In the genomic region with DNA sequence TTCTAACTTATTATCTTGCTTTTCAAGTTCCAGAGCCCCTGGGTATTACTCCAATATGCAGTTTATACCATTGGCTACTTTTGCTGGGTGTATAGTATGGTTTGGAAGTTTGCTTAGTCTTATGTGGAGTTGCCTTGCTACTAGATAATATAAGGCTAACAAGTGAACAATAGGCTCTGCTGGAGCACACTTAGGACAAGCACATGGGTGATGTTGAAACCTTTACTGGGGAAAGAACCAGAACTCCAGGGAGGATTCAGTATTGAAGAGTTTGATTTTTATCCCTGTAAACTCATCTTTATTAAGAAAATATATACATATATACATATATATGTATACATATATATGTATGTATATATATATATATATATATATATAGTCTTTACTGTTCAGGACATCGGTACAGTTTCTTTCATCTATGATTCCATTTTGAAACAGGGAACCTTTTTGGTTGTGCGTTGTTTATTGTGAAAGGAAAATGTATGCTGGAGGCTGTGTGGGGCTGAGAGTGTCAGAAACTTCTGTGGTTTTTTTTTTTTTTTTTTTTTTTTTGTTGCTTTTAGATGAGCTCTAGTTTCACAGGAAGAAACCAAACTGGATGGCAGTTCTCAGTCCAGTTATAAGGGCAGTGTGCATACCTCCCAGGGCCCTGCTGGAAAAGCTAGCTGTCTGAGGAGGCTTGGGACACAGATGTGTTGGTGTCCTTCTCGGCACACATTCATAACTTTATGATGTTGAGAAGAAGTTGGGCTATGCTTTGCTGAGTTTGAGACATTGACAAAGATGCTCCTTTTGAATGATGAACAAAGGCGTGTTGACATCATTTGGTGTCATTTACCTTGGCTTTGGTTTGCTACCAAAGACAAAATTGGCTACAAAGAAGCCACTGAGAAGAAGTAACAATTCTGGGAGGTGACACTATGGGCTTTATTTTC, we compare ENCODE assay signal across 8 mouse cellular contexts. TPM values are rescaled to one million over a fixed set of nuclear protein-coding genes. Genes with fewer than 3 reads are reported as not detected.
DNase-seq lines count a peak whose midpoint lies in the region; ATAC-seq and TF ChIP-seq lines count a peak whose summit lies in the region.

No protein-coding gene starts in this region.

- no peaks in the 10 kb centered on the region for H3K79me2 ChIP-seq in CH12.LX (replicated peaks; ENCODE audit: control insufficient read depth, extremely low read depth, insufficient read depth, poor library complexity, severe bottlenecking)

- H3K9ac ChIP-seq in heart, embryonic 11.5 days (ENCODE audit: low read depth, low read length), result no peak overlapping the region
- no peak overlapping the region for H3K9ac ChIP-seq in CH12.LX (ENCODE audit: insufficient read depth, low read depth)
- H3K9ac ChIP-seq in forebrain, embryonic 16.5 days (replicated peaks; ENCODE audit: low read depth, low read length), result no peak overlapping the region
- peak overlapping the region; percentile 97; the same call in 1 of the 2 replicates for H3K9ac ChIP-seq in midbrain, embryonic 11.5 days (ENCODE audit: low read length)

- peak overlapping the region; percentile 69 for H3K4me2 ChIP-seq in heart, embryonic 11.5 days
- H3K4me2 ChIP-seq in CH12.LX (ENCODE audit: insufficient read depth, low read depth, poor library complexity, severe bottlenecking), result peak overlapping the region; percentile 30; the same call in 1 of the 2 replicates
- peak overlapping the region; percentile 72 for H3K4me2 ChIP-seq in forebrain, embryonic 16.5 days (ENCODE audit: low read length)
- H3K4me2 ChIP-seq in midbrain, embryonic 11.5 days, result peak overlapping the region; percentile 57

- ATAC-seq in heart, embryonic 11.5 days (replicated peaks; ENCODE audit: insufficient number of reproducible peaks, low FRiP score, low TSS enrichment), result no peak
- ATAC-seq in forebrain, embryonic 16.5 days, result no peak
- no peak for ATAC-seq in midbrain, embryonic 11.5 days (ENCODE audit: low FRiP score)
- no peak for ATAC-seq in megakaryocyte progenitor cell, adult 5-6 weeks (replicated peaks; ENCODE audit: poor library complexity)

- peak; percentile 17; the same call in 1 of the 2 replicates for TF ChIP-seq EP300 in CH12.LX (IDR thresholded peaks at IDR 0.05; ENCODE audit: low read length)

- WGBS in heart, embryonic 11.5 days (ENCODE audit: insufficient replicate concordance), result 91% methylated on average over 4 of the region's 4 CpGs
- WGBS in forebrain, embryonic 16.5 days, result 93% methylated on average over 4 of the region's 4 CpGs
- 87% methylated on average over 4 of the region's 4 CpGs for WGBS in midbrain, embryonic 11.5 days

- 0 out of 2 replicates have a peak overlapping the region, but pooled peaks have one; percentile 92 for H3K4me3 ChIP-seq in heart, embryonic 11.5 days (ENCODE audit: low read depth, low read length)
- peak overlapping the region in 2 of 3 experiments; percentile 81 to 94 for H3K4me3 ChIP-seq in CH12.LX (replicated peaks in 1 of 3; ENCODE audit: low read depth in 2 of 3, low read length in 2 of 3, poor library complexity in 1 of 3)
- H3K4me3 ChIP-seq in forebrain, embryonic 16.5 days (replicated peaks; ENCODE audit: low read length), result peak overlapping the region; percentile 99
- peak overlapping the region; percentile 89 for H3K4me3 ChIP-seq in midbrain, embryonic 11.5 days (ENCODE audit: low read depth, low read length)

- no peak for TF ChIP-seq CTCF in CH12.LX (conservative IDR thresholded peaks at IDR 0.05 in 1 of 2, IDR thresholded peaks at IDR 0.05 in 1 of 2; ENCODE audit: low read depth in 2 of 2, low read length in 2 of 2)

- dilution Hi-C loops in CH12.LX (cut with MboI; ENCODE audit: extremely low pct_ligation_motif_present, extremely low pct_unique_long_range_greater_than_20kb, low sequenced_read_pairs), result no loop called here

- intact Hi-C loops in heart, postnatal 25 days (cut with DNase I), result loop anchor here (5.0 kb wide), 3 partner anchors 39 to 149 kb away; no protein-coding TSS in a partner anchor

- H3K36me3 ChIP-seq in heart, embryonic 11.5 days (ENCODE audit: control insufficient read depth, insufficient read depth, low read length), result peaks cover 3% of the 10 kb centered on the region
- peaks cover 0 to 11% of the 10 kb centered on the region in 2 experiments for H3K36me3 ChIP-seq in CH12.LX (replicated peaks in 1 of 2; ENCODE audit: control insufficient read depth in 1 of 2, insufficient read depth in 1 of 2, low read length in 1 of 2)
- H3K36me3 ChIP-seq in forebrain, embryonic 16.5 days (ENCODE audit: control insufficient read depth, insufficient read depth), result peaks cover 3% of the 10 kb centered on the region; the same call in 1 of the 2 replicates
- H3K36me3 ChIP-seq in midbrain, embryonic 11.5 days (ENCODE audit: control insufficient read depth, insufficient read depth, low read length), result peaks cover 5% of the 10 kb centered on the region; the same call in 1 of the 2 replicates

- no peak for TF ChIP-seq POLR2A in CH12.LX (IDR thresholded peaks at IDR 0.05; ENCODE audit: low read depth, low read length)

- DNase-seq in heart, postnatal 25 days (ENCODE audit: low spot score), result no peak
- DNase-seq in CH12.LX (ENCODE audit: extremely low read depth), result no peak
- peak; percentile 77 for DNase-seq in midbrain, embryonic 11.5 days (ENCODE audit: low spot score, missing footprints)
- DNase-seq in cerebellum, adult 8-10 months, result no peak
- no peak for DNase-seq in right cerebral cortex, postnatal 36 days (ENCODE audit: low spot score in 2 of 2)

- in situ Hi-C loops in CH12.LX (cut with MboI; ENCODE audit: low pct_ligation_motif_present, low pct_unique_long_range_greater_than_20kb, low sequenced_read_pairs), result no loop called here

- H3K4me1 ChIP-seq in heart, embryonic 11.5 days (ENCODE audit: control insufficient read depth, insufficient read depth, low read length), result peaks cover 17% of the 10 kb centered on the region
- peaks cover 8 to 66% of the 10 kb centered on the region in 2 experiments for H3K4me1 ChIP-seq in CH12.LX (ENCODE audit: control insufficient read depth in 1 of 2, insufficient read depth in 2 of 2)
- H3K4me1 ChIP-seq in forebrain, embryonic 16.5 days (replicated peaks; ENCODE audit: control insufficient read depth, insufficient read depth, low read length), result peaks cover 43% of the 10 kb centered on the region
- peaks cover 18% of the 10 kb centered on the region; the same call in 1 of the 2 replicates for H3K4me1 ChIP-seq in midbrain, embryonic 11.5 days (ENCODE audit: control insufficient read depth, insufficient read depth, low read length)

- no peaks in the 10 kb centered on the region for H3K9me3 ChIP-seq in heart, embryonic 11.5 days (replicated peaks; ENCODE audit: control insufficient read depth, low read length)
- H3K9me3 ChIP-seq in CH12.LX (replicated peaks; ENCODE audit: low read length), result no peaks in the 10 kb centered on the region
- no peaks in the 10 kb centered on the region for H3K9me3 ChIP-seq in forebrain, embryonic 16.5 days (ENCODE audit: control insufficient read depth, low read length)
- no peaks in the 10 kb centered on the region for H3K9me3 ChIP-seq in midbrain, embryonic 11.5 days (ENCODE audit: control insufficient read depth, low read length)

- TF ChIP-seq RAD21 in CH12.LX (IDR thresholded peaks at IDR 0.05; ENCODE audit: low read depth, low read length), result no peak

- no peak overlapping the region for H3K27ac ChIP-seq in heart, embryonic 11.5 days (ENCODE audit: low read depth, low read length)
- no peak overlapping the region for H3K27ac ChIP-seq in CH12.LX (ENCODE audit: insufficient read depth, low read depth)
- no peak overlapping the region for H3K27ac ChIP-seq in forebrain, embryonic 16.5 days (ENCODE audit: low read length)
- no peak overlapping the region for H3K27ac ChIP-seq in midbrain, embryonic 11.5 days (ENCODE audit: low read depth, low read length)

- H3K27me3 ChIP-seq in heart, embryonic 11.5 days (ENCODE audit: control insufficient read depth, insufficient read depth, low read length), result no peaks in the 10 kb centered on the region
- H3K27me3 ChIP-seq in CH12.LX (replicated peaks), result no peaks in the 10 kb centered on the region
- no peaks in the 10 kb centered on the region for H3K27me3 ChIP-seq in forebrain, embryonic 16.5 days (replicated peaks; ENCODE audit: control insufficient read depth, insufficient read depth, low read length)
- no peaks in the 10 kb centered on the region for H3K27me3 ChIP-seq in midbrain, embryonic 11.5 days (ENCODE audit: control insufficient read depth, insufficient read depth, low read length)

TF ChIP-seq in CH12.LX, 34 proteins besides CTCF, POLR2A, EP300 and RAD21:
- TF ChIP-seq ZNF384 (IDR thresholded peaks at IDR 0.05; ENCODE audit: low read depth, low read length) (peak; percentile 97), MAFK (IDR thresholded peaks at IDR 0.05; ENCODE audit: insufficient replicate concordance, low read length) (0 out of 2 replicates have a peak, but pooled peaks have one; percentile 23), ETS1 (conservative IDR thresholded peaks at IDR 0.05; ENCODE audit: low read depth, low read length) (peak; percentile 43; the same call in 1 of the 2 replicates), TCF12 (IDR thresholded peaks at IDR 0.05; ENCODE audit: low read depth, low read length) (0 out of 2 replicates have a peak, but pooled peaks have one; percentile 22), NELFE (IDR thresholded peaks at IDR 0.05; ENCODE audit: low read depth, low read length) (no peak), IRF4 (IDR thresholded peaks at IDR 0.05; ENCODE audit: low read depth, low read length) (0 out of 2 replicates have a peak, but pooled peaks have one; percentile 31), ZMIZ1 (IDR thresholded peaks at IDR 0.05; ENCODE audit: low read depth, low read length) (no peak)

RNA-seq across cellular contexts. Expression of a gene that starts 2.6 kb away (rescaled TPM):
- 15.3 and 17.4 TPM in 2 replicates for polyA plus RNA-seq in heart, embryonic 11.5 days (2014; fragmentation: Nextera tagmentation; extraction: Ambion mirVana)
- total RNA-seq in heart, postnatal 25 days (2021), result 10 to 100 TPM; 14.2 to 16.1 TPM
- total RNA-seq in CH12.LX (2012; rRNA removed), result 3.5 and 3.8 TPM in 2 replicates
- total RNA-seq in CH12.LX (2014; rRNA removed), result 5.4 and 6.3 TPM in 2 replicates
- 16.5 and 18.9 TPM in 2 replicates for polyA plus RNA-seq in CH12.LX (2012; ENCODE audit: insufficient read length, low read depth)
- polyA plus RNA-seq in forebrain, embryonic 16.5 days (2015; fragmentation: Nextera tagmentation; extraction: Ambion mirVana), result 20.8 and 21.3 TPM in 2 replicates
- 38.6 and 46.5 TPM in 2 replicates for polyA plus RNA-seq in midbrain, embryonic 11.5 days (2014; fragmentation: Nextera tagmentation; extraction: Ambion mirVana)
- total RNA-seq in megakaryocyte progenitor cell, adult 5-6 weeks (2015), result 13.4 and 18.3 TPM in 2 replicates
- total RNA-seq in megakaryocyte progenitor cell, adult 5-6 weeks (2017), result 7.4 and 8.9 TPM in 2 replicates
